Mouse (Mus musculus): ENCODE measurements around the gene Plcb1.

Gene Plcb1

DNA sequence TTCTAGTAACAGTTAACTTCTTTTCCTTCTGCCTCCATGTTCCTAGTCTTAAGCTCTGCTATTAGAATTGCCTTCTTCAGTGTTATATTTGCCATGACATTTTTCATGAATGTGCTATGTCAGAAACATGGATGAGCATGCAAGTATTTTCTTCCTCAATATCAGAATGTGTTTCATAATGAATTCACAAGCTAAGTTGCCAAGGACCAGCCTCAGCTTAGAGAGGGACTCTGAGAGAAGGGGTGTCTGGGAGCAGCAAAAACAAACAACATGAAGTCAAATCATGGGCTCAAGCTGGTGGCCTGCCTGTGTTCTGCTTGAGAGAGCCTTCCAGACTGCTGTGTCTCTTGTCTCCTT, 718.1 kb downstream of the Plcb1 start:
- DNase-seq (ENCODE audit: low spot score in 2 of 2) = no peak

DNA sequence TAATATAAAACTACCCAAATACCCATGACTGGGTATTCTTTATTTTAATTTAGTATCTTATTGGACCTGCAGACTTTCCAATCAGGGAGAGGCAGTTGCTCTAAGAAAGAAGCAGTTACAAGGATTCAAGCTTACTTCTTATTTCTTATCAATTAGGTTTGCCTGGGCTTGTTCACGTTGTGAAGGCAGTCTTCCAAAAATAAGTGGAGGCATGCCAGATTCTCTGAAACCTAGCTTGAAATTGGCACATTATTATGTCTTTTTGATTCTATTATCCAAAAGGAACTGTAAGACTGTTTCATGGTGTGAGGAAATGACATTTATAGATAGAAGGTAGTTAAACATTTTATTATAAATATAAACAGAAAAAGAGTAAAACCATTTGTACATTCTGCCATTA, 721.2 kb downstream of the Plcb1 start:
- no peak for DNase-seq (ENCODE audit: low spot score in 2 of 2)

DNA sequence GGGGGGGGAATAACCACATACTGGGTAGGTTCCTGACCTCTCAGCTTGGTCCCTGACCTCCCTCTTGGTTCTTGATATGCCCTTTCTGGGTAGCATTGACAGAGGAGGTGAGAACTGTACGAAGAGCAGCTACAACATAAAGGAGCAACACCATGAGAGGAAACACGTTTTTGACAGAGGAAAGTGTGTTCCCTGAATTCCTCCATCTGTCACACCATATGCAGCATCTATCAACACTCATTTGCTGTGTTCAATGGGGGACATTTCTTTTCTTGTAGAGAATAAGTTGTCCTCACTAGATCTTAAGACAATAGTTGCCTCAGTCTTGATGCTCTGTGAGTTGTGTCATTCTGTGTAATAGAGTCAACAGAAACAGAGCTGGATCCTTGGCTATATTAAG, 733.1 kb downstream of the Plcb1 start:
- no peak for DNase-seq (ENCODE audit: low spot score in 2 of 2)

Measured in urinary bladder, adult 18-20 months (tissue).